Mouse (Mus musculus) ES-Bruce4 (cell line): ENCODE measurements at regions not wholly inside any gene's neighbourhood (a gene's known extent, or its start where the extent isn't known, plus 50 kb on each side); places are given as distances from the start of the nearest gene placed in this dataset.

Experiments used
- H3K27ac ChIP-seq: 2 replicates; pipeline ENCODE4 v1.5.1; 2012; ENCODE audit warnings: low read length, inconsistent platforms; ENCODE audit not compliant: insufficient read depth
- H3K27me3 ChIP-seq: 2 replicates; pipeline ENCODE4 v1.6.1; 2012; ENCODE audit warnings: mild to moderate bottlenecking, low read length, inconsistent platforms; ENCODE audit not compliant: control insufficient read depth, poor library complexity, insufficient read depth, severe bottlenecking
- H3K36me3 ChIP-seq: 2 replicates; pipeline ENCODE4 v1.6.1; 2012; ENCODE audit warnings: inconsistent platforms, mild to moderate bottlenecking, low read length, moderate library complexity; ENCODE audit not compliant: control insufficient read depth, poor library complexity, insufficient read depth, severe bottlenecking
- H3K4me1 ChIP-seq: one replicate; pipeline ENCODE4 v1.8.1; 2011; ENCODE audit warnings: low read length; ENCODE audit not compliant: control insufficient read depth, insufficient read depth
- H3K4me3 ChIP-seq: 2 replicates; pipeline ENCODE4 v1.5.1; 2011; ENCODE audit warnings: low read depth, mild to moderate bottlenecking, low read length
- H3K9ac ChIP-seq: 2 replicates; pipeline ENCODE4 v1.6.1; 2012; ENCODE audit warnings: low read depth, mild to moderate bottlenecking, inconsistent platforms; ENCODE audit not compliant: poor library complexity, severe bottlenecking
- H3K9me3 ChIP-seq: replicated peaks from 2 replicates; pipeline ENCODE4 v1.6.1; 2012; ENCODE audit warnings: mild to moderate bottlenecking, low read length, inconsistent platforms; ENCODE audit not compliant: control insufficient read depth, poor library complexity, insufficient read depth, severe bottlenecking
- CTCF ChIP-seq: IDR thresholded peaks from one replicate; pipeline ENCODE4 v1.8.1; 2011; ENCODE audit warnings: low read depth, low read length
- EP300 ChIP-seq: IDR thresholded peaks from 2 replicates; pipeline ENCODE4 v1.6.1; 2011; ENCODE audit warnings: low read depth, low read length; ENCODE audit not compliant: insufficient read depth
- POLR2A ChIP-seq: IDR thresholded peaks from one replicate; pipeline ENCODE4 v1.8.1; 2011; ENCODE audit warnings: low read length; ENCODE audit not compliant: insufficient read depth

- Histone ChIP-seq H3K9ac (no peak overlapping the region), H3K27me3 (no peaks in the 10 kb centered on the region), H3K4me1 (no peaks in the 10 kb centered on the region), H3K36me3 (no peaks in the 10 kb centered on the region), H3K9me3 (no peaks in the 10 kb centered on the region), H3K4me3 (no peak overlapping the region), H3K27ac (no peak overlapping the region)
- no peak for TF ChIP-seq EP300
- no peak for TF ChIP-seq CTCF
These were observed 71.8 kb downstream of the Arf2 start for GRCm38 (mm10) chr11:104038271-104038800.

- TF ChIP-seq POLR2A (no peak), CTCF (no peak), EP300 (no peak)
- no peaks in the 10 kb centered on the region for H3K36me3 ChIP-seq
- H3K4me1 ChIP-seq: no peaks in the 10 kb centered on the region
- no peaks in the 10 kb centered on the region for H3K9me3 ChIP-seq
- H3K27me3 ChIP-seq: no peaks in the 10 kb centered on the region
- no peak overlapping the region for H3K27ac ChIP-seq
- H3K9ac ChIP-seq: no peak overlapping the region
- H3K4me3 ChIP-seq: no peak overlapping the region
These were observed 78.7 kb downstream of the Arf2 start for GRCm38 (mm10) chr11:104045216-104045615.

GRCm38 (mm10) chr11:104051986-104052385 is 80.7 kb upstream of the Crhr1 start:
- Histone ChIP-seq H3K9me3 (no peaks in the 10 kb centered on the region), H3K27me3 (no peaks in the 10 kb centered on the region), H3K36me3 (no peaks in the 10 kb centered on the region), H3K27ac (no peak overlapping the region), H3K4me1 (no peaks in the 10 kb centered on the region), H3K4me3 (no peak overlapping the region), H3K9ac (no peak overlapping the region)
- TF ChIP-seq POLR2A (no peak), CTCF (no peak), EP300 (no peak)

- TF ChIP-seq EP300: no peak
- TF ChIP-seq CTCF: no peak
- TF ChIP-seq POLR2A: no peak
These were observed 79.4 kb upstream of the Crhr1 start for GRCm38 (mm10) chr11:104053242-104053641.

GRCm38 (mm10) chr11:104055941-104056340 is 76.7 kb upstream of the Crhr1 start:
- no peaks in the 10 kb centered on the region for H3K4me1 ChIP-seq
- no peaks in the 10 kb centered on the region for H3K27me3 ChIP-seq
- H3K4me3 ChIP-seq: no peak overlapping the region
- no peaks in the 10 kb centered on the region for H3K36me3 ChIP-seq
- H3K9ac ChIP-seq: no peak overlapping the region
- H3K9me3 ChIP-seq: no peaks in the 10 kb centered on the region
- no peak for TF ChIP-seq EP300
- TF ChIP-seq POLR2A: no peak
- no peak for TF ChIP-seq CTCF
- no peak overlapping the region for H3K27ac ChIP-seq

More at GRCm38 (mm10) chr11:104053242-104053641, 79.4 kb upstream of the Crhr1 start:
- Histone ChIP-seq H3K27ac (no peak overlapping the region), H3K4me1 (no peaks in the 10 kb centered on the region), H3K27me3 (no peaks in the 10 kb centered on the region), H3K36me3 (no peaks in the 10 kb centered on the region), H3K9me3 (no peaks in the 10 kb centered on the region), H3K9ac (no peak overlapping the region), H3K4me3 (no peak overlapping the region)

GRCm38 (mm10) chr11:104057046-104057445 is 75.6 kb upstream of the Crhr1 start:
- Histone ChIP-seq H3K27me3 (no peaks in the 10 kb centered on the region), H3K27ac (no peak overlapping the region), H3K9me3 (no peaks in the 10 kb centered on the region), H3K9ac (no peak overlapping the region), H3K4me1 (no peaks in the 10 kb centered on the region), H3K36me3 (no peaks in the 10 kb centered on the region), H3K4me3 (no peak overlapping the region)
- no peak for TF ChIP-seq CTCF
- no peak for TF ChIP-seq POLR2A
- no peak for TF ChIP-seq EP300
